Comparison of ENCODE assay signal across 18 mouse cellular contexts in the genomic region with DNA sequence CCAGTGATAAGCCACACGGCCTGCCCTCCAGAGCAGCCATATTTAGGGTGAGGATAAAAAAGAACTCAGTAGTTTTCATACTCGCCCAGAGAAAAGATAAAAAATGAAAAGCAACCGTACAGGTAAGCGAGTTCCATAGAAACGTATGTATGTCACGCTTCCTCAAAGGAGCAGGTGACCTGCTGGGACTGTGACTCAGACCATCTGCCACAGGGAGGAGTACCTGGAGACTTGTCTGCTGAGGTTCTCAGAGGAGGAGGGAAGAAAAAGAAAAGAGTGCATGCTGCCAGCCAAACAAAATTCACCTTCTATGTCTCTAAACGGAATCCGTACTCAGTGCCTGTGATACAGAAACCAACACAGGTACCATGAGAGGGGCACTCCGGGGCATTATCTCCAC. TPM values are rescaled to one million over a fixed set of nuclear protein-coding genes. Genes with fewer than 3 reads are reported as not detected.
DNase-seq lines count a peak whose midpoint lies in the region; TF ChIP-seq lines count a peak whose summit lies in the region.
"Had no signal": no experiment of that assay in that cellular context is flagged by ENCODE, and none has a peak within 500 bp of the region (broad histone marks: within the 10 kb centered on the region; RNA-seq: fewer than 3 reads in every experiment).

No protein-coding gene starts in this region.

- TF ChIP-seq CTCF in cerebellum, adult 2 months (IDR thresholded peaks at IDR 0.05; ENCODE audit: borderline replicate concordance, insufficient read depth, low read depth, low read length): no peak

- no peak overlapping the region for H3K4me3 ChIP-seq in cerebellum, adult 2 months (replicated peaks; ENCODE audit: insufficient read depth, low read depth, low read length)
- H3K4me3 ChIP-seq: embryonic facial prominence, embryonic 12.5 days; heart, adult 2 months; heart, embryonic 15.5 days; hindbrain, embryonic 10.5 days; intestine, embryonic 15.5 days had no signal

- DNase-seq in cerebellum, adult 11 months: peak; percentile 17
- DNase-seq in cerebellum, adult 2 months: peak; percentile 65 to 78
- peak; percentile 21 to 56 for DNase-seq in cerebellum, postnatal 10 days
- DNase-seq in kidney, adult 11 months: no peak
- DNase-seq in urinary bladder, adult 2 months (ENCODE audit: low spot score): no peak
- no peak for DNase-seq in right cerebral cortex, postnatal 14 days
- DNase-seq: adrenal gland, adult 2 months; adrenal gland, postnatal 25 days; gastrocnemius, postnatal 10 days; heart, adult 2 months; heart, postnatal 14 days; kidney, adult 2 months had no signal

- H3K4me1 ChIP-seq in cerebellum, adult 2 months (ENCODE audit: control insufficient read depth, insufficient read depth, low read length): peaks cover 14% of the 10 kb centered on the region; the same call in 1 of the 2 replicates
- H3K4me1 ChIP-seq: embryonic facial prominence, embryonic 12.5 days; heart, embryonic 15.5 days; hindbrain, embryonic 10.5 days; intestine, embryonic 15.5 days had no signal

- TF ChIP-seq POLR2A in cerebellum, adult 2 months (IDR thresholded peaks at IDR 0.05; ENCODE audit: borderline replicate concordance, insufficient read depth, low read length): no peak

- no peak overlapping the region for H3K27ac ChIP-seq in cerebellum, adult 2 months (ENCODE audit: insufficient read depth, low read length)
- H3K27ac ChIP-seq: embryonic facial prominence, embryonic 12.5 days; heart, adult 2 months; heart, embryonic 15.5 days; hindbrain, embryonic 10.5 days; hindbrain, embryonic 14.5 days; intestine, embryonic 15.5 days had no signal

- 30% methylated on average over 9 of the region's 9 CpGs for WGBS in cerebellum, adult 2 months

- H3K27me3 ChIP-seq in cerebellum, adult 2 months (ENCODE audit: control insufficient read depth, insufficient read depth, low read length): no peaks in the 10 kb centered on the region; the same call in 1 of the 2 replicates
- H3K27me3 ChIP-seq: CH12.LX; embryonic facial prominence, embryonic 12.5 days; heart, embryonic 15.5 days; intestine, embryonic 15.5 days had no signal

RNA-seq across cellular contexts. Expression of gene Rbms3, which starts 30.4 kb away (rescaled TPM):
- polyA plus RNA-seq in cerebellum, adult 2 months (2012; rRNA removed): 11.0 and 13.3 TPM in 2 replicates
- 20.8 and 20.9 TPM in 2 replicates for polyA plus RNA-seq in urinary bladder, adult 2 months (2012; rRNA removed)

Comparison
In these comparisons a context has a peak if more than half of its experiments do, and no peak if none do; other contexts are left out.
1. DNase-seq: peak in cerebellum, adult 11 months (single experiment), cerebellum, adult 2 months (2 of 2) and cerebellum, postnatal 10 days (2 of 2); none in kidney, adult 11 months (single experiment), urinary bladder, adult 2 months (single experiment) and right cerebral cortex, postnatal 14 days (single experiment).